8 mouse cellular contexts compared by ENCODE assay signal in the genomic region with DNA sequence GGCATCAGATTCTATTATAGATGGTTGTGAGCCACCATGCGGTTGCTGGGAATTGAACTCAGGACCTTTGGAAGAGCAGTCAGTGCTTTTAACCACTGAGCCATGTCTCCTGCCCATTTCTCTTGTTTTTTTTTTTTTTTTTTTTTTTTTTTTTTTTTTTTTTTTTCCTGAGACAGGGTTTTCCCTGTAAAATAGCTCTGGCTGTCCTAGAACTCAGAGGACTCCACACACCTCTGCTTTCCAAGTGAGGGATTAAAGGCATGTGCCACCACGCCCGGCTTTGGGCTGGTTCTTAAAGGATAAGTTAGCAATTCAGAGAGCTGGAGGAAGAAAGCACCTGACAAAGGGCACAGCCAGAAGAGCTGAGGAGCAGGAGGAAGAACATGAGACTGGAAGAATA. TPM values are rescaled to one million over a fixed set of nuclear protein-coding genes. Genes with fewer than 3 reads are reported as not detected.
DNase-seq lines count a peak whose midpoint lies in the region; ATAC-seq and TF ChIP-seq lines count a peak whose summit lies in the region.
"Not testable (repeated sequence)": the region's sequence is repeated elsewhere in the genome, so short reads cannot be mapped to it uniquely, and the experiment has no call there.

No protein-coding gene starts in this region.

- H3K36me3 ChIP-seq in CH12.LX (replicated peaks in 1 of 2; ENCODE audit: control insufficient read depth in 1 of 2, insufficient read depth in 1 of 2, low read length in 1 of 2), result peaks cover 23 to 59% of the 10 kb centered on the region in 2 experiments
- H3K36me3 ChIP-seq in MEL (ENCODE audit: control insufficient read depth in 1 of 2, insufficient read depth in 2 of 2, low read length in 2 of 2), result peaks cover 16 to 17% of the 10 kb centered on the region in 2 experiments
- H3K36me3 ChIP-seq in embryonic facial prominence, embryonic 13.5 days, result peaks cover 22% of the 10 kb centered on the region
- peaks cover 34% of the 10 kb centered on the region for H3K36me3 ChIP-seq in limb, embryonic 13.5 days
- peaks cover 38% of the 10 kb centered on the region for H3K36me3 ChIP-seq in liver, embryonic 15.5 days (replicated peaks)
- H3K36me3 ChIP-seq in midbrain, embryonic 11.5 days (ENCODE audit: control insufficient read depth, insufficient read depth, low read length), result not testable (repeated sequence)

- ATAC-seq in embryonic facial prominence, embryonic 13.5 days (ENCODE audit: insufficient number of reproducible peaks, insufficient read depth, low FRiP score, low TSS enrichment, low read depth); limb, embryonic 13.5 days (ENCODE audit: low FRiP score, low read depth); liver, embryonic 15.5 days (ENCODE audit: insufficient read depth); midbrain, embryonic 11.5 days (ENCODE audit: low FRiP score): not testable (repeated sequence)

- not testable (repeated sequence) for TF ChIP-seq CTCF in CH12.LX (conservative IDR thresholded peaks at IDR 0.05 in 1 of 2, IDR thresholded peaks at IDR 0.05 in 1 of 2; ENCODE audit: low read depth in 2 of 2, low read length in 2 of 2); MEL (IDR thresholded peaks at IDR 0.05 in 2 of 3, conservative IDR thresholded peaks at IDR 0.05 in 1 of 3; ENCODE audit: control insufficient read depth in 1 of 3, insufficient read depth in 1 of 3, low read depth in 2 of 3, low read length in 3 of 3, poor library complexity in 1 of 3, severe bottlenecking in 1 of 3)

- H3K4me2 ChIP-seq in CH12.LX (ENCODE audit: insufficient read depth, low read depth, poor library complexity, severe bottlenecking), result peak overlapping the region; percentile 90
- 0 out of 2 replicates have a peak overlapping the region, but pooled peaks have one; percentile 63 for H3K4me2 ChIP-seq in embryonic facial prominence, embryonic 13.5 days
- H3K4me2 ChIP-seq in limb, embryonic 13.5 days (replicated peaks), result 0 out of 2 replicates have a peak overlapping the region, but pooled peaks have one; percentile 83
- peak overlapping the region; percentile 87 for H3K4me2 ChIP-seq in liver, embryonic 15.5 days
- H3K4me2 ChIP-seq in midbrain, embryonic 11.5 days, result not testable (repeated sequence)

- dilution Hi-C loops in CH12.LX (cut with MboI; ENCODE audit: extremely low pct_ligation_motif_present, extremely low pct_unique_long_range_greater_than_20kb, low sequenced_read_pairs), result not testable (repeated sequence)

- not testable (repeated sequence) for DNase-seq in CH12.LX (ENCODE audit: extremely low read depth); MEL (ENCODE audit: low read depth, low spot score); midbrain, embryonic 11.5 days (ENCODE audit: low spot score, missing footprints)
- DNase-seq in heart, adult 11 months, result peak; percentile 81
- DNase-seq in induced T-regulatory cell, adult 2 months (ENCODE audit: low read depth), result peak; percentile 17

- H3K27ac ChIP-seq in CH12.LX (ENCODE audit: insufficient read depth, low read depth); MEL (ENCODE audit: control insufficient read depth, low read depth, low read length); embryonic facial prominence, embryonic 13.5 days; limb, embryonic 13.5 days; liver, embryonic 15.5 days (replicated peaks); midbrain, embryonic 11.5 days (ENCODE audit: low read depth, low read length): not testable (repeated sequence)

- TF ChIP-seq POLR2A in CH12.LX (IDR thresholded peaks at IDR 0.05; ENCODE audit: low read depth, low read length); MEL (IDR thresholded peaks at IDR 0.05; ENCODE audit: control insufficient read depth in 1 of 2, insufficient read depth in 1 of 2, low read depth in 1 of 2, low read length in 2 of 2, poor library complexity in 1 of 2): not testable (repeated sequence)

- 91% methylated on average over 3 of the region's 3 CpGs for WGBS in embryonic facial prominence, embryonic 13.5 days
- WGBS in limb, embryonic 13.5 days, result 97% methylated on average over 3 of the region's 3 CpGs
- 79% methylated on average over 3 of the region's 3 CpGs for WGBS in liver, embryonic 15.5 days (ENCODE audit: insufficient replicate concordance)
- WGBS in midbrain, embryonic 11.5 days, result 84% methylated on average over 3 of the region's 3 CpGs

- H3K79me2 ChIP-seq in CH12.LX (replicated peaks; ENCODE audit: control insufficient read depth, extremely low read depth, insufficient read depth, poor library complexity, severe bottlenecking) (peaks cover 49% of the 10 kb centered on the region), MEL (ENCODE audit: control insufficient read depth, insufficient read depth, low read length, poor library complexity) (peaks cover 49% of the 10 kb centered on the region)

- H3K9me3 ChIP-seq in CH12.LX (replicated peaks; ENCODE audit: low read length); MEL (replicated peaks; ENCODE audit: insufficient read depth, low read length); embryonic facial prominence, embryonic 13.5 days; limb, embryonic 13.5 days; liver, embryonic 15.5 days (replicated peaks); midbrain, embryonic 11.5 days (ENCODE audit: control insufficient read depth, low read length): not testable (repeated sequence)

- TF ChIP-seq RAD21 in CH12.LX (IDR thresholded peaks at IDR 0.05; ENCODE audit: low read depth, low read length); MEL (IDR thresholded peaks at IDR 0.05; ENCODE audit: low read depth, low read length): not testable (repeated sequence)

- not testable (repeated sequence) for H3K27me3 ChIP-seq in CH12.LX (replicated peaks); MEL (ENCODE audit: control insufficient read depth in 1 of 2, insufficient read depth in 2 of 2, low read length in 2 of 2); embryonic facial prominence, embryonic 13.5 days; limb, embryonic 13.5 days; liver, embryonic 15.5 days; midbrain, embryonic 11.5 days (ENCODE audit: control insufficient read depth, insufficient read depth, low read length)

- H3K9ac ChIP-seq in CH12.LX (ENCODE audit: insufficient read depth, low read depth) (peak overlapping the region; percentile 93), MEL (ENCODE audit: control insufficient read depth, low read depth, low read length, poor library complexity, severe bottlenecking) (peak overlapping the region; percentile 82)
- H3K9ac ChIP-seq in embryonic facial prominence, embryonic 13.5 days, result peak overlapping the region; percentile 87; the same call in 1 of the 2 replicates
- not testable (repeated sequence) for H3K9ac ChIP-seq in limb, embryonic 13.5 days; liver, embryonic 15.5 days
- H3K9ac ChIP-seq in midbrain, embryonic 11.5 days (ENCODE audit: low read length), result peak overlapping the region; percentile 16; the same call in 1 of the 2 replicates

- peaks cover 12 to 55% of the 10 kb centered on the region in 2 experiments for H3K4me1 ChIP-seq in CH12.LX (ENCODE audit: control insufficient read depth in 1 of 2, insufficient read depth in 2 of 2)
- H3K4me1 ChIP-seq in MEL (ENCODE audit: control insufficient read depth in 1 of 2, insufficient read depth in 2 of 2, low read length in 2 of 2), result not testable (repeated sequence)
- H3K4me1 ChIP-seq in embryonic facial prominence, embryonic 13.5 days, result peaks cover 27% of the 10 kb centered on the region
- H3K4me1 ChIP-seq in limb, embryonic 13.5 days, result peaks cover 26% of the 10 kb centered on the region
- H3K4me1 ChIP-seq in liver, embryonic 15.5 days (replicated peaks), result peaks cover 41% of the 10 kb centered on the region
- peaks cover 16% of the 10 kb centered on the region for H3K4me1 ChIP-seq in midbrain, embryonic 11.5 days (ENCODE audit: control insufficient read depth, insufficient read depth, low read length)

- H3K4me3 ChIP-seq in CH12.LX (replicated peaks in 1 of 3; ENCODE audit: low read depth in 2 of 3, low read length in 2 of 3, poor library complexity in 1 of 3) (peak overlapping the region; percentile 74 to 97 (median 92)), MEL (ENCODE audit: control insufficient read depth in 1 of 2, insufficient read depth in 1 of 2, low read depth in 2 of 2, low read length in 2 of 2) (peak overlapping the region; percentile 73 to 94)
- 0 out of 2 replicates have a peak overlapping the region, but pooled peaks have one; percentile 82 for H3K4me3 ChIP-seq in embryonic facial prominence, embryonic 13.5 days
- H3K4me3 ChIP-seq in limb, embryonic 13.5 days, result 0 out of 2 replicates have a peak overlapping the region, but pooled peaks have one; percentile 80
- peak overlapping the region; percentile 72; the same call in 1 of the 2 replicates for H3K4me3 ChIP-seq in liver, embryonic 15.5 days (replicated peaks)
- not testable (repeated sequence) for H3K4me3 ChIP-seq in midbrain, embryonic 11.5 days (ENCODE audit: low read depth, low read length)

- not testable (repeated sequence) for TF ChIP-seq EP300 in CH12.LX (IDR thresholded peaks at IDR 0.05; ENCODE audit: low read length); MEL (IDR thresholded peaks at IDR 0.05; ENCODE audit: low read depth in 1 of 2, low read length in 2 of 2)

- in situ Hi-C loops in CH12.LX (cut with MboI; ENCODE audit: low pct_ligation_motif_present, low pct_unique_long_range_greater_than_20kb, low sequenced_read_pairs), result not testable (repeated sequence)

RNA-seq across cellular contexts. Expression of gene Chchd4, which starts 1.9 kb away (rescaled TPM):
- total RNA-seq in CH12.LX (2012; rRNA removed) (30.1 and 40.8 TPM in 2 replicates), CH12.LX (2014; rRNA removed) (49.7 and 56.5 TPM in 2 replicates), MEL (2012; rRNA removed) (43.5 and 54.8 TPM in 2 replicates)
- polyA plus RNA-seq in CH12.LX (2012; ENCODE audit: insufficient read length, low read depth) (41.4 and 45.0 TPM in 2 replicates), MEL (2012; ENCODE audit: insufficient read depth in 1 of 2, insufficient read length in 2 of 2, low read depth in 1 of 2, low replicate concordance in 2 of 2, missing spikeins in 1 of 2) (10 to 100 TPM in 1 of 2 experiments, not detected in 1; 38.5 TPM)
- 20.2 and 21.7 TPM in 2 replicates for polyA plus RNA-seq in embryonic facial prominence, embryonic 13.5 days (2015; fragmentation: Nextera tagmentation; extraction: Ambion mirVana)
- polyA plus RNA-seq in limb, embryonic 13.5 days (2015; fragmentation: Nextera tagmentation; extraction: Ambion mirVana), result 22.3 and 22.6 TPM in 2 replicates
- 12.3 and 13.8 TPM in 2 replicates for polyA plus RNA-seq in liver, embryonic 15.5 days (2015; fragmentation: Nextera tagmentation; extraction: Ambion mirVana)
- 25.3 and 26.7 TPM in 2 replicates for polyA plus RNA-seq in midbrain, embryonic 11.5 days (2014; fragmentation: Nextera tagmentation; extraction: Ambion mirVana)

RNA-seq across cellular contexts. Expression of gene Tmem43, which starts 2.1 kb away (rescaled TPM):
- 27.8 and 29.7 TPM in 2 replicates for total RNA-seq in CH12.LX (2012; rRNA removed)
- 24.5 and 25.0 TPM in 2 replicates for total RNA-seq in CH12.LX (2014; rRNA removed)
- 16.1 and 19.2 TPM in 2 replicates for polyA plus RNA-seq in CH12.LX (2012; ENCODE audit: insufficient read length, low read depth)
- total RNA-seq in MEL (2012; rRNA removed), result 17.0 and 22.3 TPM in 2 replicates
- 10 to 100 TPM in 1 of 2 experiments, not detected in 1; 23.7 TPM for polyA plus RNA-seq in MEL (2012; ENCODE audit: insufficient read depth in 1 of 2, insufficient read length in 2 of 2, low read depth in 1 of 2, low replicate concordance in 2 of 2, missing spikeins in 1 of 2)
- polyA plus RNA-seq in embryonic facial prominence, embryonic 13.5 days (2015; fragmentation: Nextera tagmentation; extraction: Ambion mirVana), result 59.0 and 61.7 TPM in 2 replicates
- polyA plus RNA-seq in limb, embryonic 13.5 days (2015; fragmentation: Nextera tagmentation; extraction: Ambion mirVana), result 61.2 and 64.4 TPM in 2 replicates
- 12.0 and 12.2 TPM in 2 replicates for polyA plus RNA-seq in liver, embryonic 15.5 days (2015; fragmentation: Nextera tagmentation; extraction: Ambion mirVana)
- 66.3 and 68.9 TPM in 2 replicates for polyA plus RNA-seq in midbrain, embryonic 11.5 days (2014; fragmentation: Nextera tagmentation; extraction: Ambion mirVana)

RNA-seq across cellular contexts. Expression of gene Xpc, which starts 44.3 kb away (rescaled TPM):
- total RNA-seq in CH12.LX (2012; rRNA removed) (10.5 and 11.7 TPM in 2 replicates), CH12.LX (2014; rRNA removed) (6.7 and 7.8 TPM in 2 replicates), MEL (2012; rRNA removed) (12.6 and 15.3 TPM in 2 replicates)
- polyA plus RNA-seq in CH12.LX (2012; ENCODE audit: insufficient read length, low read depth) (8.2 and 10.9 TPM in 2 replicates), MEL (2012; ENCODE audit: insufficient read depth in 1 of 2, insufficient read length in 2 of 2, low read depth in 1 of 2, low replicate concordance in 2 of 2, missing spikeins in 1 of 2) (10 to 100 TPM in 1 of 2 experiments, not detected in 1; 15.5 TPM)
- 20.9 and 21.0 TPM in 2 replicates for polyA plus RNA-seq in embryonic facial prominence, embryonic 13.5 days (2015; fragmentation: Nextera tagmentation; extraction: Ambion mirVana)
- 19.9 and 21.7 TPM in 2 replicates for polyA plus RNA-seq in limb, embryonic 13.5 days (2015; fragmentation: Nextera tagmentation; extraction: Ambion mirVana)
- 5.0 and 5.1 TPM in 2 replicates for polyA plus RNA-seq in liver, embryonic 15.5 days (2015; fragmentation: Nextera tagmentation; extraction: Ambion mirVana)
- 21.6 and 23.2 TPM in 2 replicates for polyA plus RNA-seq in midbrain, embryonic 11.5 days (2014; fragmentation: Nextera tagmentation; extraction: Ambion mirVana)

RNA-seq across cellular contexts. Expression of gene Lsm3, which starts 44.3 kb away (rescaled TPM):
- 148 and 195 TPM in 2 replicates for total RNA-seq in CH12.LX (2012; rRNA removed)
- total RNA-seq in CH12.LX (2014; rRNA removed), result 509 and 526 TPM in 2 replicates
- polyA plus RNA-seq in CH12.LX (2012; ENCODE audit: insufficient read length, low read depth), result 248 and 258 TPM in 2 replicates
- total RNA-seq in MEL (2012; rRNA removed), result 235 and 259 TPM in 2 replicates
- polyA plus RNA-seq in MEL (2012; ENCODE audit: insufficient read depth in 1 of 2, insufficient read length in 2 of 2, low read depth in 1 of 2, low replicate concordance in 2 of 2, missing spikeins in 1 of 2), result 100 to 1,000 TPM in 1 of 2 experiments, not detected in 1; 238 TPM
- 281 and 293 TPM in 2 replicates for polyA plus RNA-seq in embryonic facial prominence, embryonic 13.5 days (2015; fragmentation: Nextera tagmentation; extraction: Ambion mirVana)
- polyA plus RNA-seq in limb, embryonic 13.5 days (2015; fragmentation: Nextera tagmentation; extraction: Ambion mirVana), result 269 and 271 TPM in 2 replicates
- 94.8 and 106 TPM in 2 replicates for polyA plus RNA-seq in liver, embryonic 15.5 days (2015; fragmentation: Nextera tagmentation; extraction: Ambion mirVana)
- polyA plus RNA-seq in midbrain, embryonic 11.5 days (2014; fragmentation: Nextera tagmentation; extraction: Ambion mirVana), result 285 and 305 TPM in 2 replicates
